Mouse (Mus musculus): ENCODE measurements at regions not wholly inside any gene's neighbourhood (a gene's known extent, or its start where the extent isn't known, plus 50 kb on each side); places are given as distances from the start of the nearest gene placed in this dataset.
A peak's percentile ranks its signal among the peaks of the same experiment; 100 is the strongest.

DNA sequence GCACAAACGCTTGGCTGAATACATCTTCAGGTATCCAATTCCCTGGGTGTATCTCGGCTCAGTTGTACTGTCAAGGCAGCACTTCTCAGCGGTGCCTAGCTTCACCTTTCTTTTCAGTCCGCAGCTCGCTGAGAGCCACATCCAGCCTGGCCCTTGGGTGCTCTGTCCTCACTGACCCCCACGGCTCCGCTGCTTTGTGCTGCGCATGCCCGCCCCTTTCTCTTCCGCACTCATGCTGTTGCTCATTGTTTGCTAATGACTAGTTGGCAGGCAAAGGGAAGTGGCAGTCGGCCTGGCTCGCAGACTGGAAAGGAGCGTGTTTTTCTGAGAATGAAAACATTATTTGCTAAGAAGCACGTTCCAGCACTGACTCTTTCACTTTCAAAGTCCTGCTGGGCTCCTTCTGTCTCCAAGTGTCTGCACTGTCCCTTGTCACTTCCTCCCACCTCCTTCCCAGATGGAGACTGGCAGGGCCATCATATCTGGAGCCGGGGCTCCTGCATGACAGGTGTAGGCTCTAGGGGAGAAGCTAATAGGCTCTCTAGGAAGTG, 146.7 kb upstream of the Kif2a start:
- Histone ChIP-seq H3K4me2 (replicated peaks; ENCODE audit: low read depth, low read length) (peak overlapping the region; percentile 41), H3K9me3 (ENCODE audit: control insufficient read depth, low read depth, low read length) (no peaks in the 10 kb centered on the region), H3K9ac (replicated peaks; ENCODE audit: low read depth, low read length) (no peak overlapping the region; the same call in 1 of the 2 replicates), H3K4me1 (ENCODE audit: control insufficient read depth, insufficient read depth, low read length) (no peaks in the 10 kb centered on the region), H3K4me3 (ENCODE audit: low read depth, low read length) (peak overlapping the region; percentile 20; the same call in 1 of the 2 replicates), H3K36me3 (ENCODE audit: control insufficient read depth, insufficient read depth, low read length) (no peaks in the 10 kb centered on the region), H3K27me3 (ENCODE audit: control insufficient read depth, insufficient read depth, low read length) (no peaks in the 10 kb centered on the region), H3K27ac (ENCODE audit: low read length) (no peak overlapping the region)
- WGBS, result 20% methylated on average over 15 of the region's 15 CpGs
- ATAC-seq (ENCODE audit: insufficient number of reproducible peaks, insufficient read depth, low FRiP score, low read depth), result peak; percentile 56; the same call in 1 of the 2 replicates

DNA sequence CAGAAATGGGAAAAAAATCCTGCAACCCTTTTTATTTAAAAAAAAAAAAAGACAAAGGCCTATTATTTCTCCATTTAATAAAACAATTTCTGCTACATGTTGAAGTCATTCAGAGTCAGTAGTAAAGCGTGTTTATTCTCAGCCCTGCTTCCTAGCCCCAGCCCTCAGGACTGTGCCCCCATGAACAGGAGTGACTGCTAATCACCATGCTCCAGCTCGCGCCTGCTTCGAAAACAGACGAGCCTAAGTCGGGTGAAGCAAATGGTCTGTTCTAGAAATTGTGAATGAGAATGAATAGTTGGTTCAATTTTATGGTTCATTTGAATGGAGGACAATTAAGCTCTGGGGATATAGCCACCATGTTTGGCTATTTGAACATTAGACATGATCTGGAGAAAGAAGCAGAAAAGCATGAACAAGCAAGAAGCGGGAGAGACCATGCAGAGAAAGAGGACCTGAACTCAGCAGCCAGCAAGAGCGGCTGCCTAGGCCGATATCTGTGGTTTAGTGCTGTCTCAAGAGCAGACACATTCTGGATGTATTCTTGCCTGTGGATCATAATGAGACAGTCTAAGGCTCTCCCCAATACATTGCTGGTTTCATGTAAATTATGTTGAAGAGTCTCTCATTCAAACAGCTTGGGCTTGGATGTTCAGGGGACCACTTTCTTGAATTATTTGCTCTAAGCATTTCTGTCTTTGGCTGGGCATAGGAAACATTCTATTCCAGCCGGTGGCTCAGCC, 146.1 kb upstream of the Kif2a start:
- ATAC-seq (ENCODE audit: insufficient number of reproducible peaks, insufficient read depth, low FRiP score, low read depth), result no peak
- WGBS, result 75% methylated on average over 10 of the region's 10 CpGs
- no peaks in the 10 kb centered on the region for H3K36me3 ChIP-seq (ENCODE audit: control insufficient read depth, insufficient read depth, low read length)
- H3K27ac ChIP-seq (ENCODE audit: low read length), result no peak overlapping the region
- peak overlapping the region; percentile 41 for H3K4me2 ChIP-seq (replicated peaks; ENCODE audit: low read depth, low read length)
- H3K4me3 ChIP-seq (ENCODE audit: low read depth, low read length), result peak overlapping the region; percentile 20; the same call in 1 of the 2 replicates
- H3K9me3 ChIP-seq (ENCODE audit: control insufficient read depth, low read depth, low read length), result no peaks in the 10 kb centered on the region
- no peaks in the 10 kb centered on the region for H3K4me1 ChIP-seq (ENCODE audit: control insufficient read depth, insufficient read depth, low read length)
- no peak overlapping the region; the same call in 1 of the 2 replicates for H3K9ac ChIP-seq (replicated peaks; ENCODE audit: low read depth, low read length)
- no peaks in the 10 kb centered on the region for H3K27me3 ChIP-seq (ENCODE audit: control insufficient read depth, insufficient read depth, low read length)

DNA sequence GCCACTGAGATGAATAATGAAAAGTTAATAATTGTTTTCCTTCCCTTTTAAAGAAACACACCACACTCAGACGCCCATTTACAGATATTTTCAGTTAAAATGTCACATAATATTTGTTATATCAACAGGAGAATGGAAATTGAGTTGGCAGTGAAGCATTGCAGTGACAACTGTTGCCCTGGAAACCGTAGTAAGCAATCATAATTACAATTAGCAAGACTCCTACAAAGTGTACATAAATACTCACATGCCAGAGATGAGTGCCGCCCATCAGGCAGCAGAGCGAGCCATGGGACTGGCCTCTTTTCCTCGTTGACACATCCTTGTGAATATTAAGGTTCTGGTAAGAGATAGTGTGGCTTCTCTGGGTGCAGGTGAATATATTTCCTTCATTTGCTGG, 129.6 kb upstream of the Kif2a start:
- Histone ChIP-seq H3K27ac (ENCODE audit: low read length) (no peak overlapping the region), H3K4me3 (ENCODE audit: low read depth, low read length) (no peak overlapping the region), H3K4me1 (ENCODE audit: control insufficient read depth, insufficient read depth, low read length) (no peaks in the 10 kb centered on the region), H3K9ac (replicated peaks; ENCODE audit: low read depth, low read length) (no peak overlapping the region), H3K9me3 (ENCODE audit: control insufficient read depth, low read depth, low read length) (no peaks in the 10 kb centered on the region), H3K36me3 (ENCODE audit: control insufficient read depth, insufficient read depth, low read length) (no peaks in the 10 kb centered on the region), H3K27me3 (ENCODE audit: control insufficient read depth, insufficient read depth, low read length) (no peaks in the 10 kb centered on the region), H3K4me2 (replicated peaks; ENCODE audit: low read depth, low read length) (no peak overlapping the region)
- 78% methylated on average over 5 of the region's 5 CpGs for WGBS
- ATAC-seq (ENCODE audit: insufficient number of reproducible peaks, insufficient read depth, low FRiP score, low read depth), result no peak

DNA sequence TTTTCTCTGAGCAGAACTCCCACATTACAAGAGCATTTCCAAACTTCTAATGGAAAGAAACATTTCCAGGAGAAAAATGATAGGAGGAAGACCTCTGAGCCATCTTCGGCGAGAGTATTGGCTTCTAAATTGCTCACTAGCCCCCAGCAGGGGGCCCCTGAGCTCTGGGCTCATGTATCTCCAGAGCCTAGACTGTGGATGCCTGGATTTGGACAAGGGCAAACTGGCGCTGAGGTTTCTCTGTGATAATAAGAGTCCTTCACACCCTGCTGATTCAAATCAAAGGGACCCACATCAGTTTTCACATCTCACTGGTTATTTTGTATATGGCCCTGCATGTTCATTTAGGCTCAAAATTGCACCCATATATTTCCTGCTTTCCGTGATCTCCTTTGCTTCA, 119.3 kb upstream of the Kif2a start:
- Histone ChIP-seq H3K27ac (ENCODE audit: low read length) (no peak overlapping the region), H3K9me3 (ENCODE audit: control insufficient read depth, low read depth, low read length) (no peaks in the 10 kb centered on the region), H3K36me3 (ENCODE audit: control insufficient read depth, insufficient read depth, low read length) (no peaks in the 10 kb centered on the region), H3K4me1 (ENCODE audit: control insufficient read depth, insufficient read depth, low read length) (no peaks in the 10 kb centered on the region), H3K9ac (replicated peaks; ENCODE audit: low read depth, low read length) (no peak overlapping the region), H3K27me3 (ENCODE audit: control insufficient read depth, insufficient read depth, low read length) (no peaks in the 10 kb centered on the region), H3K4me2 (replicated peaks; ENCODE audit: low read depth, low read length) (no peak overlapping the region), H3K4me3 (ENCODE audit: low read depth, low read length) (no peak overlapping the region)
- no peak for ATAC-seq (ENCODE audit: insufficient number of reproducible peaks, insufficient read depth, low FRiP score, low read depth)
- WGBS, result 66% methylated on average over 4 of the region's 4 CpGs

DNA sequence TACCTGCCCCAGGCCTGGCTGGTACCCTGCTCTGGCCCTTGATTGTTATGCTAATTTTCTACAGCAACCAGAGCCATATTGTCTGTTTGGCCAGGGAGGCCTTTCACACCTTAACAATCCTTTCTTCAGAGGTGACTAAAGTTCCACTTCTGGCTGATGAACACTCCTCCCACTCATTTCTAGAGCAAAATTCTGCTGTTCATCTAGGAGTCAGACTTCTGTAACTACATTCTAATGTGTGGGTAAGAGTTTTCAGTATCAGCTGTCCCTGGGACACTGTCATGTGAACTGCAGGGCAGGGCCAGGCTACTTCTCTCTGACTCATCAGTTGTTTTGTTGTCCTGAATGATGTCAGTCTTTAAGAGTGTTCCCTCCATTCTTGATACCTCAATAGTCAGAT, 112.2 kb upstream of the Kif2a start:
- no peak overlapping the region for H3K4me2 ChIP-seq (replicated peaks; ENCODE audit: low read depth, low read length)
- H3K27ac ChIP-seq (ENCODE audit: low read length), result no peak overlapping the region
- H3K9ac ChIP-seq (replicated peaks; ENCODE audit: low read depth, low read length), result no peak overlapping the region
- no peak for ATAC-seq (ENCODE audit: insufficient number of reproducible peaks, insufficient read depth, low FRiP score, low read depth)
- no peak overlapping the region for H3K4me3 ChIP-seq (ENCODE audit: low read depth, low read length)
- H3K4me1 ChIP-seq (ENCODE audit: control insufficient read depth, insufficient read depth, low read length), result no peaks in the 10 kb centered on the region
- H3K36me3 ChIP-seq (ENCODE audit: control insufficient read depth, insufficient read depth, low read length), result no peaks in the 10 kb centered on the region
- no peaks in the 10 kb centered on the region for H3K9me3 ChIP-seq (ENCODE audit: control insufficient read depth, low read depth, low read length)
- no peaks in the 10 kb centered on the region for H3K27me3 ChIP-seq (ENCODE audit: control insufficient read depth, insufficient read depth, low read length)

DNA sequence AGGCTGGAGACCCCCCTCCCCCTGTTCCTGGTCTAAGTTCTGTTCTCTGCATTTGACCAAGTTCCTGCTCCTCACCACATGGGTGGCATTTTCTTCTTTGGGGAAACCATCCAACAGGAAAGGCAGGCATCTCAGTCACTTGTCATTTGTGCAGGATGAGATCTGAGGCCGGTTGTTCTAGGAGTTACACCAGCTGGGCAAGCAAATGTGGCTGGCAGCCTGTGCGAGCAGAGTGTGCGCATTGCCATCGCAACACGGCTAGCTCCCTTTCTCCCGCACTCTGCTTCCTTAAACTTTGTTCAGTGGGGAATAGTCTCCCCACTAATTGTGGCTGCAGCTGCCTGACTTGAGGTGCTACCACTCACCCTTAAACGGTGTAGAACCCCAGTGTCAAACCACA, 104.7 kb upstream of the Kif2a start:
- Histone ChIP-seq H3K27ac (ENCODE audit: low read length) (no peak overlapping the region), H3K9ac (replicated peaks; ENCODE audit: low read depth, low read length) (no peak overlapping the region), H3K36me3 (ENCODE audit: control insufficient read depth, insufficient read depth, low read length) (no peaks in the 10 kb centered on the region), H3K9me3 (ENCODE audit: control insufficient read depth, low read depth, low read length) (no peaks in the 10 kb centered on the region), H3K27me3 (ENCODE audit: control insufficient read depth, insufficient read depth, low read length) (no peaks in the 10 kb centered on the region), H3K4me2 (replicated peaks; ENCODE audit: low read depth, low read length) (no peak overlapping the region), H3K4me3 (ENCODE audit: low read depth, low read length) (no peak overlapping the region), H3K4me1 (ENCODE audit: control insufficient read depth, insufficient read depth, low read length) (no peaks in the 10 kb centered on the region)
- WGBS, result 89% methylated on average over 7 of the region's 7 CpGs
- no peak for ATAC-seq (ENCODE audit: insufficient number of reproducible peaks, insufficient read depth, low FRiP score, low read depth)

DNA sequence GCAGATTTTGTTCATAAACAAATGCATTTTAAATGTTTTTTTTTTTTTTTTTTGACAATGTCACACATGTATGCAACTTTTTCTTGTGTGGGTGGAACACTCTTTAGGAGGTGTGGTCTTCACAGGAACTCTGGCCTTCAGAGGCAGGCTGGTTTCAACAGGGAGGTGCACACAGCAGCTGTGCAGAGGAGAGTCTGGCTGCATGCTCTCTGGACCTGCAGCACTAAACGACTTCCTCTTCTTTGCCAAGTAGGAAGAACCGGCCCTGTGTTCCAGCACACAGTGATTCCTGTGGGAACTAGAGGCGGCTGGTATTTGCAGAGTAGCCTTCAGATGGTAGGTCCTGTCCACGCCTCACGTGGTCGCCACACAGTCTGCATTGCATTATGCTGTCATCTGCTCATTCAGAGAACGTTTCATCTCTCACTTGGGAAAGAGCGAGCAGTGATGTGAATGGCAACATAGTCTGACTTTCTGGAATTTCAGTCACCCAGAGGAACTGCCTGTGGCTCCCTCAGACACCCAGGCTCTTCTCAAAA, 102.3 kb upstream of the Kif2a start:
- 62% methylated on average over 8 of the region's 8 CpGs for WGBS

DNA sequence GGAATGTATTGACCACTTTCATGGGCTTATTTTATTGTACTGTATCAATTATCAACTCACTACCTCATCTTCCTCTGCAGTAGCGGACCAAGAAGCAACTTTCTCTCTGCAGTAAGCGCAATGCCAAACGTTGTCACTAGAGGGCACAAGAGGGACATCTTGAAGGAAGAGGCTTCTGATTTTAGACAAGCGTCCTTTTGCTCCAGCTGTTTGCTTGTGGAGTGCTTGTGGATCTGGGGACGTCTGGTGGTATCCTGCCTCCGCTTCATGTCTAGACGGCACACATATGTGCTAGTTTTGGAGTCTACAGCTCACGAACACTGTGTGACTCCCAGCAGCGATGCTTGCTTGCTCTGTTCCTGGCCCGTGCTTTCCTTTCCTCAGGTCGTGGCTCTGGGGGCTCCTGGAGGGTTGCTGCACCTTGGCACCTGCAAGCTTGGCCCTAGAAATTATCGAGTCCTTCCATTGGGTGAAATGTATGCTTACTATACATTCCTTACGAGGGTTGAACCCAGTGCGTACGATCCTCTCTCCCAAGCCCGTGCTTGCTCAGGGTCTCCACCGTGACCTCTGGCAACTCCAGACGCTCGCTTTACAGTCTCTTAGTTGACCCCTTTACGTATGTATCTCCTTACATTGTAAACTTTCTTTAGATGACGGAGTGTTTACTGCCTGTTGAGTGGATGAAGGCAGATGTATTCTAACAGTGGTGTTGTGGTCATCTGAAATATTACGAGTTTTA, 92.2 kb upstream of the Kif2a start:
- Histone ChIP-seq H3K4me3 (ENCODE audit: low read depth, low read length) (no peak overlapping the region), H3K4me1 (ENCODE audit: control insufficient read depth, insufficient read depth, low read length) (no peaks in the 10 kb centered on the region), H3K27me3 (ENCODE audit: control insufficient read depth, insufficient read depth, low read length) (no peaks in the 10 kb centered on the region), H3K27ac (ENCODE audit: low read length) (no peak overlapping the region), H3K4me2 (replicated peaks; ENCODE audit: low read depth, low read length) (no peak overlapping the region), H3K9me3 (ENCODE audit: control insufficient read depth, low read depth, low read length) (no peaks in the 10 kb centered on the region), H3K36me3 (ENCODE audit: control insufficient read depth, insufficient read depth, low read length) (no peaks in the 10 kb centered on the region), H3K9ac (replicated peaks; ENCODE audit: low read depth, low read length) (no peak overlapping the region)
- WGBS, result 49% methylated on average over 22 of the region's 22 CpGs
- ATAC-seq (ENCODE audit: insufficient number of reproducible peaks, insufficient read depth, low FRiP score, low read depth), result no peak

More for the DNA sequence above, 102.3 kb upstream of the Kif2a start:
- Histone ChIP-seq H3K4me3 (ENCODE audit: low read depth, low read length) (no peak overlapping the region), H3K27ac (ENCODE audit: low read length) (no peak overlapping the region), H3K9ac (replicated peaks; ENCODE audit: low read depth, low read length) (no peak overlapping the region), H3K27me3 (ENCODE audit: control insufficient read depth, insufficient read depth, low read length) (no peaks in the 10 kb centered on the region), H3K36me3 (ENCODE audit: control insufficient read depth, insufficient read depth, low read length) (no peaks in the 10 kb centered on the region), H3K4me2 (replicated peaks; ENCODE audit: low read depth, low read length) (no peak overlapping the region), H3K9me3 (ENCODE audit: control insufficient read depth, low read depth, low read length) (no peaks in the 10 kb centered on the region), H3K4me1 (ENCODE audit: control insufficient read depth, insufficient read depth, low read length) (no peaks in the 10 kb centered on the region)
- ATAC-seq (ENCODE audit: insufficient number of reproducible peaks, insufficient read depth, low FRiP score, low read depth), result no peak

All from stomach, embryonic 14.5 days (tissue).